Mouse (Mus musculus): ENCODE results near the gene Rcor3.

- TF ChIP-seq POLR2A (IDR thresholded peaks at IDR 0.05; ENCODE audit: insufficient read depth, low read depth, low read length) (no peak), CTCF (IDR thresholded peaks at IDR 0.05; ENCODE audit: insufficient read depth, low read depth, low read length) (no peak)
Observed at GRCm38 (mm10) chr1:192069971-192070591, 67.8 kb downstream of the Rcor3 start.

Data from olfactory bulb, adult 2 months (tissue).